Comparison of ENCODE assay signal across 17 mouse cellular contexts in the genomic region with DNA sequence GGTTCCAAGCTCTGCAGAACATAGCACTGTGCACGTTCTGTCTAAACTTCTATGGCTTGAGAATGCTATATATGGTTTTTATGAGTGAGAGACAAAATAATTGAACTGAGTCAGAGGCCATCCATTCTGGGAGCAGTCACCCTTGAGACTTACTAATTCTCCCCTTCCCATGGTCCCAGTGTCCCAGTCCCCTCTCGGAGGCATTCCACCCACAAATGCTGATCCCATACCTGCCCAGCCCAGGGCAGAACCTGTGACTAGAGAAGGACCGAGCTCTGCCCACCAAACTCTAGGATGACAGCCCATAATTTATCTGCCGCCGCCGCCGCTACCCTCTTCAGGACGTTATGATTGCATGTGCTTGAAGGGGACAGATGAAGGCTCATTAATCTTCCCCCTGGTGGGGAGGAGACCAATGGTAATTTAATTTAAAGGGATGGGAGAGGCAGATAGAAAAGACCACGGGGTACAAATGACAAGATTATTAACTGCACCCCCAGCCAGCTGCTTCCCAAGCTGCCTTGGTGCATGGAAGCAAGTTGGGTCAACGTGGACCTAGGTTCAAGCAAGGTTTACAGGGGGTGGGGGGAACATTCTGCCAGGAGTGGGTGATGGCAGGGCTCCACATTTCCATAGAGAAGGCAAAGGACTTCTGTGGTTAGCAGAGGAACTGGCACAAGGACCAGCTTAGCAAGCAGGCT.
"Had no signal": no experiment of that assay in that cellular context is flagged by ENCODE, and none has a peak within 500 bp of the region (broad histone marks: within the 10 kb centered on the region; RNA-seq: fewer than 3 reads in every experiment).

No protein-coding gene starts in this region.

- H3K36me3 ChIP-seq: limb, embryonic 15.5 days; liver, embryonic 13.5 days; midbrain, embryonic 15.5 days; stomach, embryonic 15.5 days had no signal

- DNase-seq: kidney, adult 8-10 months; kidney, postnatal 36 days; layer of hippocampus, adult 9-11 months; layer of hippocampus, postnatal 36 days; liver, embryonic 13.5 days; lung, adult 2 months; lung, postnatal 36 days; retina, postnatal 1 day; right cerebral cortex, postnatal 4 days; spleen, adult 18-20 months; thymus, postnatal 36 days had no signal

- H3K4me1 ChIP-seq: limb, embryonic 15.5 days; midbrain, embryonic 15.5 days had no signal

- H3K9me3 ChIP-seq: limb, embryonic 15.5 days; liver, embryonic 13.5 days; midbrain, embryonic 15.5 days; stomach, embryonic 15.5 days had no signal

- H3K9ac ChIP-seq: limb, embryonic 15.5 days; liver, embryonic 13.5 days; midbrain, embryonic 15.5 days; stomach, embryonic 15.5 days had no signal

- H3K27me3 ChIP-seq: midbrain, embryonic 15.5 days had no signal

- H3K27ac ChIP-seq: kidney, postnatal 0 days; limb, embryonic 15.5 days; liver, embryonic 13.5 days; midbrain, embryonic 15.5 days; stomach, embryonic 15.5 days had no signal

- H3K4me3 ChIP-seq: limb, embryonic 15.5 days; liver, embryonic 13.5 days; midbrain, embryonic 15.5 days; stomach, embryonic 15.5 days had no signal

- H3K4me2 ChIP-seq: limb, embryonic 15.5 days; liver, embryonic 13.5 days; midbrain, embryonic 11.5 days; midbrain, embryonic 15.5 days; stomach, embryonic 15.5 days had no signal

- ATAC-seq: lung, postnatal 0 days; midbrain, embryonic 15.5 days had no signal
